Mouse (Mus musculus): ENCODE data around the gene Mycl. TPM values are rescaled to one million over a fixed set of nuclear protein-coding genes. Genes with fewer than 3 reads are reported as not detected.

The Mycl gene
- polyA plus RNA-seq, 1 experiment from 2014 or later: 101 TPM

- no peak for ATAC-seq
- no peaks in the 10 kb centered on the region for H3K36me3 ChIP-seq
- H3K4me2 ChIP-seq (replicated peaks): peak overlapping the region; percentile 99
- peak overlapping the region; percentile 73 for H3K4me3 ChIP-seq (replicated peaks)
- H3K27ac ChIP-seq: peak overlapping the region; percentile 58; the same call in 1 of the 2 replicates
- no peaks in the 10 kb centered on the region for H3K9me3 ChIP-seq
- H3K27me3 ChIP-seq: 0 out of 2 replicates have a peak, but pooled peaks cover 8% of the 10 kb centered on the region
- H3K4me1 ChIP-seq (replicated peaks): peaks cover 47% of the 10 kb centered on the region
- WGBS: 12% methylated on average over 6 of the region's 6 CpGs
- 0 out of 2 replicates have a peak overlapping the region, but pooled peaks have one; percentile 83 for H3K9ac ChIP-seq (replicated peaks)
Observed at GRCm38 (mm10) chr4:122961589-122961988, 33.9 kb upstream of the Mycl start.

- 0 out of 2 replicates have a peak, but pooled peaks cover 8% of the 10 kb centered on the region for H3K27me3 ChIP-seq
- H3K36me3 ChIP-seq: no peaks in the 10 kb centered on the region
- peak overlapping the region; percentile 27; the same call in 1 of the 2 replicates for H3K27ac ChIP-seq
- no peak overlapping the region for H3K9ac ChIP-seq (replicated peaks)
- H3K4me2 ChIP-seq (replicated peaks): no peak overlapping the region
- H3K9me3 ChIP-seq: no peaks in the 10 kb centered on the region
- peaks cover 47% of the 10 kb centered on the region for H3K4me1 ChIP-seq (replicated peaks)
- WGBS: 20% methylated on average over 8 of the region's 8 CpGs
- no peak for ATAC-seq
- H3K4me3 ChIP-seq (replicated peaks): no peak overlapping the region
Observed at GRCm38 (mm10) chr4:122962751-122963150, 32.7 kb upstream of the Mycl start.

GRCm38 (mm10) chr4:122968106-122968505 lies 27.3 kb upstream of the Mycl start:
- no peaks in the 10 kb centered on the region for H3K9me3 ChIP-seq
- 71% methylated on average over 4 of the region's 4 CpGs for WGBS
- H3K36me3 ChIP-seq: no peaks in the 10 kb centered on the region
- H3K27ac ChIP-seq: no peak overlapping the region
- peaks cover 5% of the 10 kb centered on the region for H3K4me1 ChIP-seq (replicated peaks)
- no peak for ATAC-seq
- no peak overlapping the region for H3K9ac ChIP-seq (replicated peaks)
- H3K4me3 ChIP-seq (replicated peaks): no peak overlapping the region
- no peak overlapping the region for H3K4me2 ChIP-seq (replicated peaks)
- H3K27me3 ChIP-seq: no peaks in the 10 kb centered on the region

GRCm38 (mm10) chr4:122971191-122971590 lies 24.3 kb upstream of the Mycl start:
- H3K4me2 ChIP-seq (replicated peaks): no peak overlapping the region
- H3K9me3 ChIP-seq: no peaks in the 10 kb centered on the region
- ATAC-seq: no peak
- 86% methylated on average over 4 of the region's 4 CpGs for WGBS
- no peak overlapping the region for H3K27ac ChIP-seq
- no peaks in the 10 kb centered on the region for H3K27me3 ChIP-seq
- no peaks in the 10 kb centered on the region for H3K4me1 ChIP-seq (replicated peaks)
- no peak overlapping the region for H3K4me3 ChIP-seq (replicated peaks)
- H3K36me3 ChIP-seq: no peaks in the 10 kb centered on the region
- H3K9ac ChIP-seq (replicated peaks): no peak overlapping the region

- WGBS: 87% methylated on average over 4 of the region's 4 CpGs
- no peaks in the 10 kb centered on the region for H3K27me3 ChIP-seq
Observed at GRCm38 (mm10) chr4:122971646-122972045, 23.8 kb upstream of the Mycl start.

GRCm38 (mm10) chr4:122972056-122972455 lies 23.4 kb upstream of the Mycl start:
- Histone ChIP-seq H3K4me1 (replicated peaks) (no peaks in the 10 kb centered on the region), H3K27ac (no peak overlapping the region), H3K9ac (replicated peaks) (no peak overlapping the region), H3K4me3 (replicated peaks) (no peak overlapping the region), H3K9me3 (no peaks in the 10 kb centered on the region), H3K36me3 (no peaks in the 10 kb centered on the region), H3K4me2 (replicated peaks) (no peak overlapping the region), H3K27me3 (no peaks in the 10 kb centered on the region)
- ATAC-seq: no peak
- WGBS: 76% methylated on average over 8 of the region's 8 CpGs

More at GRCm38 (mm10) chr4:122971646-122972045, 23.8 kb upstream of the Mycl start:
- no peak overlapping the region for H3K9ac ChIP-seq (replicated peaks)
- H3K9me3 ChIP-seq: no peaks in the 10 kb centered on the region
- no peaks in the 10 kb centered on the region for H3K4me1 ChIP-seq (replicated peaks)
- no peak for ATAC-seq
- H3K4me3 ChIP-seq (replicated peaks): no peak overlapping the region
- H3K36me3 ChIP-seq: no peaks in the 10 kb centered on the region
- H3K27ac ChIP-seq: no peak overlapping the region
- H3K4me2 ChIP-seq (replicated peaks): no peak overlapping the region

- H3K27me3 ChIP-seq: no peaks in the 10 kb centered on the region
- H3K4me1 ChIP-seq (replicated peaks): no peaks in the 10 kb centered on the region
- 89% methylated on average over 5 of the region's 5 CpGs for WGBS
- no peak overlapping the region for H3K4me2 ChIP-seq (replicated peaks)
- no peak for ATAC-seq
- no peak overlapping the region for H3K27ac ChIP-seq
- H3K9ac ChIP-seq (replicated peaks): no peak overlapping the region
- H3K9me3 ChIP-seq: no peaks in the 10 kb centered on the region
- no peak overlapping the region for H3K4me3 ChIP-seq (replicated peaks)
- H3K36me3 ChIP-seq: no peaks in the 10 kb centered on the region
Observed at GRCm38 (mm10) chr4:122974976-122975520, 20.4 kb upstream of the Mycl start.

GRCm38 (mm10) chr4:122976885-122977284 lies 18.6 kb upstream of the Mycl start:
- Histone ChIP-seq H3K27me3 (peaks cover 2% of the 10 kb centered on the region; the same call in 1 of the 2 replicates), H3K4me3 (replicated peaks) (no peak overlapping the region), H3K4me1 (replicated peaks) (no peaks in the 10 kb centered on the region), H3K9me3 (no peaks in the 10 kb centered on the region), H3K36me3 (no peaks in the 10 kb centered on the region), H3K27ac (no peak overlapping the region), H3K4me2 (replicated peaks) (no peak overlapping the region), H3K9ac (replicated peaks) (no peak overlapping the region)
- no peak for ATAC-seq
- WGBS: 88% methylated on average over 4 of the region's 4 CpGs

GRCm38 (mm10) chr4:122978850-122979249 lies 16.6 kb upstream of the Mycl start:
- Histone ChIP-seq H3K27me3 (peaks cover 16% of the 10 kb centered on the region), H3K4me2 (replicated peaks) (no peak overlapping the region), H3K4me1 (replicated peaks) (peaks cover 10% of the 10 kb centered on the region), H3K9ac (replicated peaks) (no peak overlapping the region), H3K27ac (no peak overlapping the region), H3K36me3 (no peaks in the 10 kb centered on the region), H3K4me3 (replicated peaks) (no peak overlapping the region), H3K9me3 (no peaks in the 10 kb centered on the region)
- no peak for ATAC-seq
- 88% methylated on average over 2 of the region's 2 CpGs for WGBS

GRCm38 (mm10) chr4:122979826-122980225 lies 15.6 kb upstream of the Mycl start:
- 80% methylated on average over 3 of the region's 3 CpGs for WGBS
- H3K9ac ChIP-seq (replicated peaks): no peak overlapping the region
- H3K9me3 ChIP-seq: no peaks in the 10 kb centered on the region
- no peak for ATAC-seq
- peaks cover 10% of the 10 kb centered on the region for H3K4me1 ChIP-seq (replicated peaks)
- H3K4me2 ChIP-seq (replicated peaks): no peak overlapping the region
- no peak overlapping the region for H3K4me3 ChIP-seq (replicated peaks)
- peaks cover 22% of the 10 kb centered on the region for H3K27me3 ChIP-seq
- no peaks in the 10 kb centered on the region for H3K36me3 ChIP-seq
- H3K27ac ChIP-seq: no peak overlapping the region

- Histone ChIP-seq H3K9me3 (no peaks in the 10 kb centered on the region), H3K36me3 (no peaks in the 10 kb centered on the region), H3K4me3 (replicated peaks) (no peak overlapping the region), H3K4me1 (replicated peaks) (peaks cover 10% of the 10 kb centered on the region), H3K9ac (replicated peaks) (no peak overlapping the region), H3K27me3 (peaks cover 22% of the 10 kb centered on the region), H3K27ac (no peak overlapping the region), H3K4me2 (replicated peaks) (no peak overlapping the region)
- 83% methylated on average over 2 of the region's 2 CpGs for WGBS
- no peak for ATAC-seq
Observed at GRCm38 (mm10) chr4:122980684-122981083, 14.8 kb upstream of the Mycl start.

- H3K9me3 ChIP-seq: no peaks in the 10 kb centered on the region
- H3K4me2 ChIP-seq (replicated peaks): no peak overlapping the region
- H3K27ac ChIP-seq: no peak overlapping the region
- H3K36me3 ChIP-seq: no peaks in the 10 kb centered on the region
- no peak for ATAC-seq
- no peak overlapping the region for H3K4me3 ChIP-seq (replicated peaks)
- no peak overlapping the region for H3K9ac ChIP-seq (replicated peaks)
- H3K27me3 ChIP-seq: peaks cover 22% of the 10 kb centered on the region
- H3K4me1 ChIP-seq (replicated peaks): peaks cover 10% of the 10 kb centered on the region
- WGBS: 91% methylated on average over 7 of the region's 7 CpGs
Observed at GRCm38 (mm10) chr4:122981238-122981637, 14.2 kb upstream of the Mycl start.

- peaks cover 10% of the 10 kb centered on the region for H3K4me1 ChIP-seq (replicated peaks)
- no peak overlapping the region for H3K9ac ChIP-seq (replicated peaks)
- no peaks in the 10 kb centered on the region for H3K9me3 ChIP-seq
- no peak overlapping the region for H3K27ac ChIP-seq
- H3K4me2 ChIP-seq (replicated peaks): no peak overlapping the region
- peaks cover 22% of the 10 kb centered on the region for H3K27me3 ChIP-seq
- no peak overlapping the region for H3K4me3 ChIP-seq (replicated peaks)
- no peaks in the 10 kb centered on the region for H3K36me3 ChIP-seq
- no peak for ATAC-seq
- WGBS: 53% methylated on average over 3 of the region's 3 CpGs
Observed at GRCm38 (mm10) chr4:122981930-122982329, 13.5 kb upstream of the Mycl start.

All from midbrain, embryonic 13.5 days (tissue).